Mouse (Mus musculus) neutrophil, adult 83 days (primary cell): ENCODE data around the gene Rab15. TPM values are rescaled to one million over a fixed set of nuclear protein-coding genes. Genes with fewer than 3 reads are reported as not detected.

Experiments used
- total RNA-seq, 2 experiments: library from RNA; stranded (reverse); gene quantifications; one replicate each; pipeline ENCODE4 v1.2.4; 2023

The Rab15 gene
- total RNA-seq: under 1 TPM; 0.42 to 0.46 TPM

DNA sequence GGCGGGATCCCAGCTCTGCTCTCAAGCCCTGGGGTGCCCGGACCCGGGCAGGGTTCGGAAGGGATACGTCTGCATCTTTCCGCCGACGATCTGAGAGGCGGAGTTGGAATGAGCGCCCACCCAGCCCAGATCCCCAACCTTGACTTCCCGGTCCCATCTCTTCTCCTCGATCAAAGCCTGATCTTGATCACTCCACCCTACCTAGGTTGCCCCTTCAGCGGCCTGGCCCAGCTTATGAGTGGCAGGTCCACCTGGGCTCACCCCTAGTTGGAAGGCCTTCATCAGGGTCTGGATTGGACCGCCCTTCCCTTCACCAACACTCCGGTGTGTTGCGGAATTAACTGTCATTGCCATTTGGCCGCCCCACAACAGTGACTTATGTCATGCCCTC lies at the start of gene Rab15:
TSS of gene Rab15 (minus strand) at position 258 of the 391 bp plus-strand sequence.

DNA sequence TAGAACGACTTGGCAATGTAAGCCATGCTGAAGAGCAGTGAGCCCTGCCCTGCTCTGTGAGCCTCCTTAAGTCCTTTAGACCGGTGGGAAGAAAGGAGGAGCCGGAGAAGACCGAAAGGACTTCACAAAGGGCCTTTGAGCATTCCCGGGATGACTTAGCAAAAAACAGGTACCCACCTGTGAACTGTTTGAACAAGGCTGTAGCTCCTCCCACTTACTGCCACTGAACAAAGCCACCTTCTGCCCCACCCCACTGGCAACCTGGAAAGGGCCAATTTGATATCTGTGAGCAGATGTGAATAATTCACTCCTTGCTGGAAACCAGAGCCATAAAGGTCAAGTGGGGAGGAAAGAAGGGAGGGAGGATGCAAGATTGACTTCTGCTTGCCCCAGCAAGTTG lies 27.4 kb downstream of the Rab15 start, which contains the start of gene Gpx2:
TSS of gene Gpx2 (minus strand) at position 205 of the 400 bp plus-strand sequence.

DNA sequence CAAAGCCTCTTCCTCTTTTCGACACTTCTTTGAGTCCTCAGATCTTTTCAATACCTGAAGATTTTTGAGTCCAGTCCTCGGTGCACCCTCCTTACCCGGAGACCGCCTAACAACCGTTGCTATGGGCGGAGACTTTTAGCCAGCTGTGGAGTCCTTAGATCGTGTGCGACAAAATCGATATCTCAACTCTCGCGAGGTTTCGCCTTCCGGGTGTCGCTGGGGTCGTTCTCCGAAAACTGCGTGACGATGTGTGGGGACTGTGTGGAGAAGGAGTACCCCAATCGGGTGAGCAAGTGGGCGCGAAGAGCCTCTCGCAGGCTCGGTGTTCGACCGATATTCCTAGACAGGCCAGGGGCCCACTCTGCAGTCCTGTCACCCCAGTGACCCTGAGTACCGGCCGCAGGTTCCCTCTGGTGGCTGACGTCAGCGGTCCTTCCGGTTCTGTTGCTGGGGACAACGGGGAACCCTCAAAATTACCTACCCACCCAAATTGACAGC lies 57.3 kb downstream of the Rab15 start, which contains the start of the genes Churc1 and Fntb:
TSS of gene Churc1 (plus strand) at position 185 of the 498 bp plus-strand sequence.
TSS of gene Fntb (plus strand) at position 236 of the 498 bp plus-strand sequence.

Other genes with a start within 250 kb of the Rab15 start
- 10 to 100 TPM; 25.6 to 40.5 TPM for gene Sptb, start 112.4 kb downstream of the Rab15 start, total RNA-seq
- 10 to 100 TPM; 21.2 to 24.1 TPM for gene Churc1, start 57.4 kb downstream of the Rab15 start, total RNA-seq
- gene Fntb, start 57.3 kb downstream of the Rab15 start, total RNA-seq: 1 to 10 TPM; 6.2 to 9.2 TPM
- not detected for gene Gpx2, start 27.4 kb downstream of the Rab15 start, total RNA-seq
- 100 to 1,000 TPM; 292 to 337 TPM for gene Max, start 139.3 kb upstream of the Rab15 start, total RNA-seq